Mouse (Mus musculus): Measurements from ENCODE around the gene Tfap4.

Tfap4 gene

DNA sequence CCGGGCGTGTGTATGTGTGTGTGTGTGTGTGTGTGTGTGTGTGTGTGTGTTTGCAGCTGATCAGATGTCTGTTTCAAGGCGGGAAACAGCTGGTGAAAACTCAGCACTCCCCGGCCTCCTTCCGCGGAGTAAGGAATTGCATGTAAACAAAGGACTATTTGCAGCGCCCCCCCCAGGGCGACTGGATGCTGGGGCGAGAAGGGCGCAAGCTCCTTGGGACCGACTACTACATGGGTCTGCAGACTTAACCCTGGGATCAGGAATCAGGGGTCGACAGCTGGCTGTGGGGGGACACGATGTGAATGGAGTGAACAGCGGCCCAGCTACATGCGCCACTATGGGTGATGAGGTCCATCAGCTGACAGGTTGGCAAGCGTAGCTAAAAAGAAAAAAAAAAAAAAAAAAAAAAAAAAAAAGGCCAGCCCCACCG, at the start of gene Tfap4:
Gene Tfap4 (minus strand): TSS at position 140 of the 430 bp plus-strand sequence.
- DNase-seq, result peak; percentile 84

DNA sequence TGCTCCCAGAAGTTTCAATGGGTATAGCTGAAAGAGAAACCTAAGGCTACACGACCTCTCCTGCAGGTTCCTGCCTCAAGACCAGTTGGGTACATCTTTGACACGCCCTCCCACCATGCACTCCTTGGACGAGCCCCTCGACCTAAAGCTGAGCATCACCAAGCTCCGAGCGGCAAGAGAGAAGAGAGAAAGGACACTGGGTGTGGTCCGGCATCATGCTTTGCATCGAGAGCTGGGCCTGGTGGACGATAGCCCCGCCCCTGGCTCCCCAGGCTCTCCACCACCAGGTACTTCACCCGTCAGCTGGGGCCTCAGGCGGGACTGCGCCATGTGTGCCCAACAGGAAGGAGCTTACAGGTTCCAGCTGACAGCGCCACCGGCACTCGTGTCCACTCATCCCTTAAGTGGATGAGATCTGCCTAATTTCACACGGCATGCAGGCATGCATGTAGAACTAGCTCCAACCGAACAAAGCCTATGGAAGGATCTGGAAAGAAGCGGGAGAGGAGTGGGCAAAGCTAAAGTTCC, 48.9 kb upstream of the Tfap4 start:
- DNase-seq, result no peak

DNA sequence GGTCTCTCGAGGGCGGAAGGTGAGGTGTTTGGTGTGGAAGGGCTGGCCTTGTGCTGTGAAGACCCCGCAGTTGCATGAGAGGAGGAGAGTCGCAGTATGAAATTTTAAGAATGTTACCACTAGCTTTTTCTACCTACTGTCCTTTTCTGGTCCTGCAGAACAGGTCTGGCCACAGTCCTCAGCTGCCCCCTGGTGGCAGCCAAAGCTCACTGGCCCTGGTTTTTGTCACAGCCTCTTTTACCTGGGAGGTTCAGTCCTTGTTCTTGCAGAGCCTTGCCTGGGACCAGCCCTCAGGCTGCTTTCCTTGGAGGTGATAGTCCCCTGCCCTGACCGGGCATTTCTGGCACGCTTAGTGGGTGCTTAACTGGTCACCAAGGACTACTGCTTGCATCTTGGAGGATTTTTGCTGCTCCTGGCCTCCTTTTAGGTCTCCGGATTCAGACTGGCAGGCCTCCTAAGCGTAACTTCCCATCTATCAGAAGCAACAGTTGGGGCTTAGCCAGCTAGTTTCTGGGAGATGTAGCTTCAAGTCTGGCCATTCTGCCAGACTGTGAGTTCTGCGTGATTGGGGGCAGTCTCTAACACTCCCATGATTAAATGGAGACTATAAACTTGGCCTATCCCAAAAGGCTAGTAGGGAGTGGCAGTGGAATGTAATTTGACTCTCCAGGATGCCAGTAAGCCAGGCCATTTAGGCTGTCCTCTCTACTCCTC, 48.3 kb upstream of the Tfap4 start:
- DNase-seq, result peak; percentile 76

DNA sequence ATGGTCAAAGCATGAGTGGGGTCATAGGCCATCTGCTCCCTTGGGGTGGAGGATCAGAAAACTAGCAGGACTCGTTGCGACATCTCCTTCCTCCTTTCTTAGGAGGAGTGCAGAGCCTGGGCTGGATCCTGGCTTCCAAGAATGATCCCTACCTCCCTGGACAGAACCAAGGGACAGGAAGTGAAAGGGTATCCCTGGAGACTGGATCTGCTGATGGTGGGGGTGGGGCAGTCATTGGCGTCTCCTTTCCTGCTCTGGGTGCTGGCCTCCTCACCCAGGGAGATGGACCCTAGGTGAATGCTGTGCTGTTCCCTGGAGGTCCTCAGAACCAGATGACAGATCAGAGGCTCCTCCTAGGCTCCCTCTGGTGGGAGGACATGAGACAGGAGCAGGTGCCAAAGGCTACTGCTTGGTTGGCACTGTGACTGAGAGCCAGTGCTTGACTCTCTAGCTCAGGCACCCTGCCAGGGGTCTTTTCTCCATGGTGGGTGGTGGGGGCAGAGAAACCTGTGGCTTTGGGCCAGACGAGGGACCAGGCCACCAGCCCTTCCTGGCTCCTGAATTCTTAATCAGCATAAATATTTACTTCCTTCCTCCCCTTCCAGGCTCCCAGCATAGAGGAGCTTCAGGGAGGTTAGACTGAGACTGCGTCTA, 46.9 kb upstream of the Tfap4 start:
- DNase-seq, result peak; percentile 65

DNA sequence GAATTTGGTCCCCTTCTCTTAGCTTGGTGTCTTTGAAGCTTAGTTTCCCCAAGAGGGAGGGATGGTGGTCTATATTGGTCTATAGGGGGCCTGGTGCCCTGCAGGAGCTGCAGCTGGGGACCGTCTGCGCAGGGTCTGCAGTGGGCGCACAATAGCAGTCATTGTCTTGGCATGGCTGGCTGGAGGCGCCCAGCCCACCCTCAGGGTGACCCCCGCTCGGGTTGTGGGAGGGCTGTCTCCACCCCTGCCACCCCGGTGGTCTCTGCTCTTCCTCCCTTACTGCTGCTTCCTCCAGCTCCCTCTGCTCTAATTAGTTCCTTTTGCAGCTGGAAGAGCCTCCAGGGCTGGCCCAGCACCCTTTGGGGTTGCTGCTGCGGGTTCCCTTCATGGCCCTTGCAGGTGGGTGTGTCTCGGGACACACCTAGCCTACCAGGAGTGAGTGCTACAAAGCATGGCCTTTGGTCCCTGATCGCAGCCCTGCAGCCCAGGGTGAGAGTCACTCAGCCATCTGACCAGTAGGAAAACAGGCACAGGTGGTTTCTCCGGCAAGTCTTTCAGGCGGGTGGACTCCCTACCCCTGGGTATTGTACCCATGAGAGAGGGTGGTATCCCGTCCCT, 46.0 kb upstream of the Tfap4 start:
- DNase-seq, result no peak

DNA sequence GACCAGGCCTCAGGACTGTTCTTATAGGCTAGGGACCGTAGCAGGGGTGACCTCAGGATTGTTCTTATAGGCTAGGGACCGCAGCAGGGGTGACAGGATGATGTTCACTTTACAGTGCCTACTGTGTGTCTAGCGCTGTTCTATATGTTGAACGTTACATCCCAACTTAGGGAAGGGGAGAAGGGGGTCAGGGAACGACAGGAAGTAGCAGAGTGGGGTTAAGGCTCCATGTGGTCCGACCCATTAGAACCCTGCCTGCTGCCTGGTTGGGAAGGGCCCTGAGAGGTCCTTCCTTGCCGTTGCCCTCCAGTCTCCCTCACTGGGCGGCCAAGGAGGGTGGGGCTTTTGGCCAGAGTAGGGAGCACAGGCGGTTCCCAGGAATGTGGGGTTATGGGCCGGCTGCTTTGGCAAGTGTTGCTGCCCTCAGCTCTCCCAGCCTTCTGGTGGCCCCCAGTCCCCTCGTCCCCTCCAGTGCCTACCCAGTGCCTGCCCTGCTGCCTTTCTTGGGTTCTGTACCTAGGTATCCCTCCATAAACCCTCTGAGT, 44.7 kb upstream of the Tfap4 start:
- DNase-seq, result no peak

DNA sequence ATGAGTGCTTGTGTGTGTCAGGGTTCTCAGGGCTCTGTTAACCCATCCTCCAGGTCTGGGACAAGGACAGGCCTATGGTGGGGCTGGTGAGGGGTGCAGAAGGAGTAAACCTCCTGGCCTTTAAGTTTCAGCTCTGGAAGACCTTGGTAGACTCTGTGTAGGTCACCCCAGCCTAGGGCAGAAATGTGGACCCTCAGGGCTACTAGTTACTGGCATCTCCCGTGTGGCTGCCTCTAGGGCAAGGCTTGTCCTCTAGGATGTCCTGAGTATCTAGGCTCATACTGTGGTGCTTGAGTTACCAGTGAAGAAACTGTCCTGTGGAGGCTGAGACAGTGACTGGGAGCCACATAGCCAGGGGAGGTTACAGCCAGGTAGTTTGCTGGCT, 43.8 kb upstream of the Tfap4 start:
- no peak for DNase-seq

DNA sequence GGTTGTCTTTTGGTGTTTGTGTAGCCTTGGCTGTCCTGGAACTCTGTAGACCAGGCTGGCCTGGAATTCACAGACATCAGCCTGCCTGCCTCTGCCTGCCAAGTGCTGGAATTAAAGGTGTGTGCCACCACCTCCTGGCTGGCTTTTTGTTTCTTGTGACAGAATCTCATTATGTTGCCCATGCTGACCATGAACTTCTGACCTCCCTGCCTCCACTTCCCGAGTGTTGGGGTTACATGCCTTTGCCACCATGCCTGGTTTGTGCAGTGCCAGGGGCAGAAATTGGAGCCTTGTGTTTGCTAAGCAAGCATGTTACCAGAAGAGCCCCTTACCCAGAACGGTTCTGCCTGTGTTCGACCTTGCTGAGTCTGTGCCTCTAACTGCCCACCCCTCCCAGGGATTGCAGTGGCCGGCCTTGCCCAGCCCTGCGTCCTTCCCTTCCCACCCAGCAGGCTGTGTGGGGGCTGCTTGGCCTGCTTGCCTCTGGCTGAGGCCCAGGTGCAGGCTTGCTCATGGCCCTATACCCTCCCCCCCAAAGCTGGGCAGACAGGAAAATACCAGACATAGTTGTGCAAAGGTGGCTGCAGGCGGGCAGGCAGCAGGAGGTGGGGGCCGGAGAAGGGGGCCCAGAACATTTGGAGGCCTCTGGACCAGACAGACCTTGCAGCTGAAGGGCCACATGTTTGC, 43.3 kb upstream of the Tfap4 start:
- DNase-seq, result no peak

DNA sequence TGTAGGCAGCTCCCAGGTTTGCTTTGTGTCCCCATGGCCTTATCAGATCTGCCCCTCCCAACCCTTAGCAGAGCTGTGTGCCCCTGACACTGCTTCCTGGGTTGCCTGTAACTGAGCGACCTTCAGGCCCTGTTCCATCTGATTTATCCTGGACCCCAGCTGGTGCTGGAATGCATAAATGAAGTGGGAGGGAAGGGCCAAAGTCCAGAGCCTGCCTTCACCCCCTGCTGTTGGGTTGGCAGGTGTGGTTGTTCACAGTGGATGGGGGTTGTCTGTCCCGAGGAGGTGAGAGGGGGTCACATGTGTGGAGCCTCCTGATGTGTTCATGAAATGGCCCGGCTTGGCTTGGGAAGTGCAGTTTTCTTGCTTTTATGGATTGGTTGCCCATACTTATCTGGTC, 42.5 kb upstream of the Tfap4 start:
- DNase-seq, result no peak

DNA sequence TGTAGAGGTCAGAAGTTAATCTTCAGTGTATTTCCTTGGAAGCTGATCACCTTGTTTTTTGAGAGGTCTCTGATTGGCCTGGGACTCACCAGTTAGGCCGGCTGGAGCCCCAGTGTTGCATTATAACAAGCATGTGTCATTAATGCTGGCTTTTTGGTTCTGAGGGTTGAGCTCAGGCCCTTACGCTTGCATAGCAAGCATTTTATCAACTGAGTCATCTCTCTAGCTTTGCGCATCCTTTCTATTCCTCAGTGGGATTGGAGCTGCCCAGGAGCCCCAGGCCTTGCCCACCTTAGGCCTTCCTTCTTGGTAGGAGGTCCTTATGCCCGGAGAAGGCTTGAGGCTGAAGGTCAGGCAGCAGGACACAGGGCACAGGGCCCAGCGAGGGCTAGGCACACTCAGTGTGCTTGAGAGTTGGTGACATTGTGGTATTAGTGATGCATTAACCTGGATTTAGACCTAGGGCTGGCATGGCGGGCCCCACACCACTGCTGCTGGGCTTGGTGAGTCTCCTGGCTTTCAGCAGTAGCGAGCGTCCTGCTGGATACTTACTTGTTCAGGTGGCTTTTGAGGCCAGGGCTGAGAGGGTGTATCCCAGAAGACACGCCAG, 41.2 kb upstream of the Tfap4 start:
- no peak for DNase-seq

DNA sequence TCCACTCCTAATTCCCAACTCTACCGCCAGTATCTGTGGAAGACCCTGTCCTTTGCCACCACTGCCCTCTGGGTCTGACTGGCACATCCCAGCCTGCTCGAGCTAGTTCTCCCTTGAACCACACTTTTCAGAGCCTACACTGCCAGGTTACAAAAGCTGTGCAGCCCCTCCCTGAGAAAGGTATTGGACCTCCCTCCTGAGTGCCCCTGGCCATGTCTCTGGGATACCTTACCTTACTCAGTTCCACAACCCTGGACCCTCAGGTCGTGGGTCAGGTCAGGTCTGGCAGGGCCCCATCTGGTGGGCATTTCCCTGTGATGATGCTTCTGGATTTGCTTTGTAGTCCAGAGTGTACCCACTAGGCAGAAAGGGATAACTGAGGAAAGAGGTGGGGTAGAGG, 40.0 kb upstream of the Tfap4 start:
- DNase-seq, result no peak

DNA sequence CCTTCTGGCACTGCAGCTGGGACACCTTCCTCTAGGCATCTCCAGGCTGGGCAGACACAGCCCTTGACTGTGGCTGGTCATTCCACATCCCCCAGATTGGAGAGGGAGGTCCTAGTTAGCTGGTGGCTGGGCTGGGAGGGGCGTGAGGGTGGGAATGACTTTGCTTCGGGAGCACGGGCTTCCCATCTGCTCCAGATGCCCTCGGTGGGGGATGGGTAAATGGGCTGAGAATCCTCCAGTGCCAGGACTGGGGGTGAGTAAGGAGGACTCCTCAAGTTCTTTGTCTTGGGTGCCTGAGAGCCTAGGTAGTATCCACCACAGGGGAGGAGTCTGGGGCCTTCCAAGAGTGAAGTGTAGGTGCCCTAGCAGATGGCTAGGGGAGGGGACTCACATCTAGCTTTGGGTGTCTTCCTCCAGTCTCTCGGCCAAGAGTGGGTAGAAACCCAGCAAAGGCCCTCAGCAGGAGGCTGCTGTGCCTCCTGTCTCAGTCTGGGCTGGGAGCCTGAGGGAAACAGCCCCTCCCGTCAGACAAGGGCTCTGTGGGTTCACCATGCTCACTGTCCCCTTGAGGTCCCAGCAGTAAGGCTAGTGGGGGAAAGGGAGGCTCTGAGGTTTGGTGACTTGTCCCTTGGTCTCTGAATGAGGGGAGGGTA, 39.4 kb upstream of the Tfap4 start:
- DNase-seq, result no peak

DNA sequence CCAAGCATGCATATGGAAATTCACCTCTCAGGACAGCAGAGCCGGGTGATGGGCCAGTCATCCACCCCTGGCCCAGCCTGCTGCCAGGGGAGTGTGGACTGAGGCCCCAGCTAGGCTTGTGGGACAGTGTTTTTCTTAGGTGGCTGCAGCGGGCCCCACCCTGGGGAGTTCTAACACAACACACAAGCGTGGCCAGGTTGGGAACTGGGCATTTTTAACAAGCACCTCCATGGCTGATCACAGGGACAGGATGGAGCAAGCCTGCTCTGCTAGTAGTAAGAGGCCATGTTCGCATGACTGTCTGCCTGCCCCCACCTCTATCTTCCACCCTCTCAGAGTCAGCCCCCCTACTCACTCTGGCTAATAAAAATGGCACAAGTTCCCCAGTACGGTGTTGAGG, 38.4 kb upstream of the Tfap4 start:
- DNase-seq, result no peak

DNA sequence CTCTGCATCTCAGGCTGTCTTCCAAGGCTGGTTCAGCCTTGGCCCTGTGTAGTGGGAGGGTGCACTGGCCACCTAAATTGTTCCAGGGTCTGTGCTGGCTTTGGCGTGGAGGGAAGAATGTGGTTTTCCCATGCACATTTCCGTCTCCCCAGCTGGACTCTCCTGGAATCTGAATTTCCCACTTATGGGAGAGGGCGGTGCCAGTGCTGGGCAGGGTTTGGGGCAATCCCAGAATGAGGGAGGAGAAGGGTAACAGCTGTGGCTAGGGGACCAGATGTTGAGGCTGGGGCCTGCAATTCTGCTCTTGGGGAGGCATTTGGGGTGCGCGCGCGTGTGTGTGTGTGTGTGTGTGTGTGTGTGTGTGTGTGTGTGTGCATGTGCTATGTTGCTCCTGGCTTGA, 37.6 kb upstream of the Tfap4 start:
- no peak for DNase-seq

DNA sequence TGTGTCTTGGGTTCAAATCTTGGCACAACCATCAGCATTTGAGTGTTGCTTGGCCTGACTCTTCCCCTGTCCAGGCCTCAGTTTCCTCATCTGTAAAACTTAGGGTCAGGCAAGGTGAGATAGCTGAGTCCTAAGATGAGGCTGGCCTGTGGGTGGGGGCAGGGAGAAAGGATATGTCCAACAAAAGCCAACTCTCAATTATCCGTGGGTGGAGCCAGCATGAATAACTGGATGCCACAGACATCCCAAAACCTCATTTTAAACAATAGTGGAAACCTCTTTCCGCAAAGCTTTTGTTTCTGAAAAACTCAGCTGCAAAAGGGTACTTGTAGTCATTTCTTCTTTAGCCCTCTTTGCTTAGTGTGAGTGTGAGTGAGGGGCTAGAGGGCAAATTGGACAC, 37.2 kb upstream of the Tfap4 start:
- DNase-seq, result no peak

DNA sequence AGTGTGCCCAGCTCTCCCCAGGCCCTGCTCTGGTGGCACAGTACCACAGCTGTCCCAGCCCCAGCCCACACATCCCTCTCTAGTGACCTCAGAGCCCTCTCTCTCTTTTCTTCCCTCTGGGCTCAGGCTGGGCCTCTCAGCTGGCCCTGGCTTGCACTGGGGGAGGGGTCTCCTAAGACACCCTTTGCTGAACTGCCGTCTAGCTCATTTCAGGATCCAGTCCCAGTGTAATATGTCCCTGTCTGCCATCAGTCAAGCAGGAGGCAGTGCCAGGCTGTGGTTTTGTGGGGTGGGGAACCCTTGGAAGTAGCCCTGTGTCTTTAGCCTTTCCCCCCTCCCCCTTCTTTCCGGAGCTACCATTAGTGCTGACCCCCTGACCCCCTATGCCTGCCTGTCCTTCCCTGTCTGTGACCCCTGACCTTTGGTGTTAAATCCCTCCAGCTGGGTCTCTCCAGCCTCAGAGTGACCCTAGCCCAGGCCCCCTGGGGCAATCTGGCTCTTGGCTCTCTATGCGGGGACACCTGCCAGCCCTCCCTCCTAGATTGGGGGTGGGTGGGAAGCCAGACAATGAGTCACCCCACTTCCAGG, 36.6 kb upstream of the Tfap4 start:
- DNase-seq, result no peak

DNA sequence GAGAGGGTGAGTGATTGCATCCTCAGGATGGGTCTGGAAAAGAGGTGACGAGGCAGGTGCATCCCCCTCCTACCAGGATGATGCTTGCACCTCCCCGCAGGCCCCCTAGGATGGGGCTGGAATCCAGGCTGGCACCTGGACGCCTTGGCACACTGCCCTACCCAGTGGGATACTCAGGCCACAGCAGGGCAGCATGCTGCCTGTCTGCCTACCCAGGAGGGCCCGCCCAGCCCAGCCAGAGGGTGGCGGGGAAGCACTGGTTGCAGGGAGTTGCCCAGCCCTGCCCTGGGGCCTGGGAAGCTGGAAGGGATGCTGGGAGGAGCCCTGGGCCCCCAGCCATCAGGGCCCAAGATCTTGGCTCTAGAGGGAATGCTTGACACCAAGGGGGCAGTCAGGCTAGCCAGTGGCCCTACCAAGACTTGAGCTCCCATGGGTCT, 35.9 kb upstream of the Tfap4 start:
- peak; percentile 58 for DNase-seq

DNA sequence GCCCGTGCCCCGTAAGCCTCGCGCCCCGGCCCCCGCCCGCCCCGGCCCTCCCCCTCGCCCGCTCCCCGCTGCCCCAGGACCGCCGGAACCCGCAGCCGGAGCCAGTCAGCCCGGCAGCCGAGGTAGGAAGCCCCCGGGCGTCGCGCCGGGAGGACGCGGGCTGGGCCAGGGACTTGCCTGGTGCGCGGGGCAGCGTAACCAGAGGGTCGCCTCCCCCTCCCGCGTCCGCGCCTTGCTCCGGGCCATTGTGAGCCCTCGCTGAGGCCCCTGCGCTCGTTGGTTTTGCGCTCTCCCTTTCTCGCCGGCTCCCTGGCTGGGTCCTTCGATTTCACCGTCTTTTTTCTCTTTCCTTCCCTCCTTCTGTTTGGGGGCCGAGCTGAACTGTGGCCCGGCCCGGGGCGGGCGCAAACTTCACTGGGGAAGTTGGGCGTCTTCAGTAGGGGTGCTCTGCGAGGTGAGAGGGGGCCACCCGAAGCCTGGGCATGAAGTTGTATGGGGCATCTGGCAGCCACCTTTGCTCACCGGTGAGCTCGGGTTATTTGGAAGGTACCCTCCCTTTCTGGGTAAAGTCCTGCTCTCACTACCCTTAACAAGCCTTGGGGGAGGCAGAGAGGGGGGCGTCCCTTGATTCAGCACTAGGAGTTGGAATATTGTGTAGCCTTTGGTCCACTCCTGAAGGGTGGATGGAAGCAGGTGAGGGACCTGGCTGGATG, 35.3 kb upstream of the Tfap4 start:
- DNase-seq, result peak; percentile 51

DNA sequence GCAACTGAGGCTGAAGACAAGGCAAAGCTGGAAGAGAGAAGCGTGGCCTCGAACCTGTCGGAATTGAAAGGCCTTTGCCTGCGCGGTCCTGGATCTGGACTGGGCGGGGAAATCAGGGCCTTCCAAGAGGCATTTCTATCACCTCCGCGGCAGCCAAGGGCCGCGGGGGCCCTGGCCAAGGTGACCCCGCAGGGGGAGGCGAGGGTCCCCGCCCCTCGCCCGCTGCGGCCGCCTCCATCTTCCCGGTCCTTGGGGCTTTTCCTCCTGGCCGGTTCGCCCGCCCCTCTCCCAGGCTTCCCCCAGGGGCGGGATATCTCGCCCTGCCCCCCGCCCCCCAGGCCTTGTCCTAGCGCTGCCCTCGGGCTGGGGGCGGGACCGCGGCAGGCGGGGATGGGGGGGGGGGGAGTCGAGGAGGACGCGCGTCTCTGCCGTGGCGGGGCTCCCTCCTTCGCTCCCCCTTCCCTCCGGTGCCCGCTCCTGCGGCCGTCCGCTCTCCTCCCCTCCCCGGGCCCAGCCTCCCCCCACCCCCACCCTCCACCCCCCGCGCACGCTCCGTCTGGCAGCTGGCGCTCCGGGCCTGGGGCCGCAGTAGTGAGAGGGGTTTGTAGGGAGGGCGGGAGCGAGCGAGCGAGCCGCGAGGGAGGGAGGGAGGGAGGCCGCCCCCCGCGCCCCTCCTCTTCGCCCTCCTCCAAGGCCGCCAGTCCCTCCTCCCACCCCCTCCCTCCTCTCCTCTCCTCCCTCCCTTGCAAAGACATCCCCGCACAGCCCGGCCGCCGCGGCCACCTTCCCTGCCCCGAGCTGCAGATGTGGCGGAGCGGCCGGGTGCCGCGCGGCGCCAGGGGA, 34.5 kb upstream of the Tfap4 start, which contains the start of gene Glis2:
Gene Glis2 (plus strand): TSS at position 743 of the 843 bp plus-strand sequence.
- DNase-seq, result peak; percentile 74
